Mouse (Mus musculus): Measurements from ENCODE around the gene Srgap3.

Gene Srgap3

DNA sequence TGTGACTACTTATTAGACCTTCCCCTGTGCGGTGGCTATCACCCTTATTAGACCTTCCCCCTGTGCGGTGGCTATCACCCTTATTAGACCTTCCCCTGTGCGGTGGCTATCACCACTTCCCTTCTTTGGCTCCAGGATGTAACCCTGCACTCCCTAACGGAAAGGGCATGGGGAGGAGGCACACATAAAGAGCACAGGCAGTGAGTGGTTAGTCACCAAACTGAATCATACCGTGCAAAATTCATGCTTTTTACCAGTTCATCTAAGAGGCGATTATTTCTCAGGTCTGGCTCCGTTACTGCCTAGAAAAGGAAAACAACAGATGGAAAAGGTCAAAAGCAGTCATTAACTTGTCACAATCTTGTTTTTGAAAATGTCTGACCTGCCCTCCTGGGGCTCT is 260.6 kb downstream of the Srgap3 start:
- no peak for DNase-seq (ENCODE audit: low read depth, low spot score)

DNA sequence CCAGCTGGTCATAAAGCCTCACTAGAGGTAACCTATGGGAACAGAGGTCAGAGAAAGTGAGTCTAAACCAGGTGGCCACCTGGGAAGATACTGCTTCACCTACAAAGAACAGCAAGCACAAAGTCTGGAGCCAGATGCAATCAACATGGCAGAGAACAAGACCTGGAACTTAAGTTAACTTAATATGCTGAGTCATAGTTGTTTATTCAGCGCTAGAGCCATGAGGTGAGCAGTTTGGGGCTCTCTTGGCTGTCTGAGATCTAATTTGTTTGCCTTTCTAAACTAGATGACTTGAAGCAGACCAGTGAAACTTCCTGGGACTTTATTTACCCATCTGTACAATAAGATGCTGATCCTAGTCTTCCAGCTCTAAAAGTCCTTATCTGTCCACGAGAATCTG is 263.0 kb downstream of the Srgap3 start:
- no peak for DNase-seq (ENCODE audit: low read depth, low spot score)
